Comparison of ENCODE assay signal across 10 mouse cellular contexts in the genomic region with DNA sequence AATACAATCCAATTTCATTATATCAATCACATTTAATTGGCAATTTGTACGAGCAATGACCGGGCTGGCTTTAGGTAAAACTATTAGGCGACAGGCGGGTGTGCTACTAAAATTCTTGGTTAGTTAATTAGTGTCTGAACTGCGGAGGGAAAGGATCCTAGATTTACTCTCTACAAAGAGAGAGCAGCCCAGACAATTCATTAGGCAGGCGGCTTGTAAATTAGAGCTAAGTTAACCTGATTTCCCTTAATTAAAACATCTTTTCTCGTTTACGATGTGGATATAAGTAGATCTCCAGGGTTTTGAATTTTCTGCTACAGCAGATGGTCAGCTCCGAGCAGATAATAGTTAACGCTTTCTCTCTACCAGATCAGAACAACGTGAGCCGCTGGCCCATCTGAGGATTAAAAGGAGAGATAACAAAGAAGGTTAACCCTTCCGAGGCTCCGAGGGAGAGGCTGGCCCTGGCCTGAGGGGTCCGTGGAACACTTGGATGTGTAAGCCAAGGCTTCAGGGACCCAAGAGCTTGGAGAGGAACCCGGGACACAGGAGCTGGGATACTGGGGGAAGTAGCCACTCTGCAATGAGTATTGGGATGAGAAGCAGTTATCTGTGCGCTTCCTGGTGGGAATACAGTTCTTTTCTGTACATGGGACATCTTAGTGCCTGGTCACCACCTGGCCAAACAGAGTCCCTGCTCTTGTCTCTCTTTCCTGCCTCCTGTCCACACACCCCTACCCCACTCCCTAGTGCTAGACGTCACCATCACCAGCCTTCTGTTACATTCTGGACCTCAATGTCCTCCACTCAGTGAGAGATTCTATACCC. TPM values are rescaled to one million over a fixed set of nuclear protein-coding genes. Genes with fewer than 3 reads are reported as not detected.
DNase-seq lines count a peak whose midpoint lies in the region; ATAC-seq and TF ChIP-seq lines count a peak whose summit lies in the region.
"Had no signal": no experiment of that assay in that cellular context is flagged by ENCODE, and none has a peak within 500 bp of the region (broad histone marks: within the 10 kb centered on the region; RNA-seq: fewer than 3 reads in every experiment).

No protein-coding gene starts in this region.

- intact Hi-C loops in left cerebral cortex, adult 2 months (cut with DNase I): loop anchor here (1.0 to 5.0 kb wide), 2 partner anchors 131 to 150 kb away; no protein-coding TSS in a partner anchor

- no peak overlapping the region for H3K4me2 ChIP-seq in forebrain, postnatal 0 days (ENCODE audit: low read depth)
- 0 out of 2 replicates have a peak overlapping the region, but pooled peaks have one; percentile 5 for H3K4me2 ChIP-seq in midbrain, embryonic 15.5 days
- no peak overlapping the region for H3K4me2 ChIP-seq in liver, embryonic 11.5 days
- H3K4me2 ChIP-seq: limb, embryonic 15.5 days had no signal

- H3K36me3 ChIP-seq in forebrain, postnatal 0 days (ENCODE audit: insufficient read depth): no peaks in the 10 kb centered on the region
- H3K36me3 ChIP-seq in midbrain, embryonic 15.5 days (replicated peaks): no peaks in the 10 kb centered on the region
- H3K36me3 ChIP-seq in liver, embryonic 11.5 days (ENCODE audit: control insufficient read depth, insufficient read depth, low read length): no peaks in the 10 kb centered on the region
- H3K36me3 ChIP-seq: limb, embryonic 15.5 days had no signal

- H3K27me3 ChIP-seq in forebrain, postnatal 0 days (ENCODE audit: insufficient read depth, low read length): peaks cover 72% of the 10 kb centered on the region
- peaks cover 48% of the 10 kb centered on the region for H3K27me3 ChIP-seq in midbrain, embryonic 15.5 days (replicated peaks)
- peaks cover 98% of the 10 kb centered on the region for H3K27me3 ChIP-seq in liver, embryonic 11.5 days (replicated peaks; ENCODE audit: control insufficient read depth, insufficient read depth, low read length)

- 5% methylated on average over 18 of the region's 18 CpGs for WGBS in forebrain, postnatal 0 days
- WGBS in midbrain, embryonic 15.5 days: 2% methylated on average over 18 of the region's 18 CpGs
- 7% methylated on average over 18 of the region's 18 CpGs for WGBS in liver, embryonic 11.5 days

- H3K9ac ChIP-seq in forebrain, postnatal 0 days: no peak overlapping the region
- H3K9ac ChIP-seq in midbrain, embryonic 15.5 days: no peak overlapping the region
- H3K9ac ChIP-seq in liver, embryonic 11.5 days (ENCODE audit: low read depth, low read length): no peak overlapping the region
- H3K9ac ChIP-seq: limb, embryonic 15.5 days had no signal

- H3K9me3 ChIP-seq in forebrain, postnatal 0 days (ENCODE audit: low read length): no peaks in the 10 kb centered on the region
- H3K9me3 ChIP-seq in midbrain, embryonic 15.5 days: no peaks in the 10 kb centered on the region
- no peaks in the 10 kb centered on the region for H3K9me3 ChIP-seq in liver, embryonic 11.5 days (ENCODE audit: control insufficient read depth, low read length)
- H3K9me3 ChIP-seq: limb, embryonic 15.5 days had no signal

- no peak overlapping the region for H3K4me3 ChIP-seq in forebrain, postnatal 0 days (ENCODE audit: low read depth, low read length)
- H3K4me3 ChIP-seq in midbrain, embryonic 15.5 days: no peak overlapping the region
- no peak overlapping the region for H3K4me3 ChIP-seq in liver, embryonic 11.5 days (ENCODE audit: low read depth, low read length)
- H3K4me3 ChIP-seq in left cerebral cortex, adult 2 months: no peak overlapping the region
- H3K4me3 ChIP-seq: limb, embryonic 15.5 days had no signal

- DNase-seq in cerebellum, adult 8-10 months: peak; percentile 24
- DNase-seq in cerebellum, postnatal 10 days: peak; percentile 54 to 62
- DNase-seq in forebrain, postnatal 0 days: peak; percentile 25
- no peak for DNase-seq in liver, embryonic 11.5 days (ENCODE audit: low spot score)
- no peak for DNase-seq in urinary bladder, adult 2 months (ENCODE audit: low spot score)
- no peak for DNase-seq in left cerebral cortex, adult 2 months (ENCODE audit: extremely low spot score in 1 of 2, low spot score in 2 of 2)

- TF ChIP-seq CTCF in forebrain, postnatal 0 days (IDR thresholded peaks at IDR 0.05; ENCODE audit: low read depth): no peak
- no peak for TF ChIP-seq CTCF in left cerebral cortex, adult 2 months (IDR thresholded peaks at IDR 0.05)

- H3K4me1 ChIP-seq in forebrain, postnatal 0 days (ENCODE audit: insufficient read depth): no peaks in the 10 kb centered on the region
- H3K4me1 ChIP-seq in midbrain, embryonic 15.5 days: peaks cover 47% of the 10 kb centered on the region
- H3K4me1 ChIP-seq in liver, embryonic 11.5 days (replicated peaks; ENCODE audit: control insufficient read depth, insufficient read depth, low read length): no peaks in the 10 kb centered on the region

- ATAC-seq in forebrain, postnatal 0 days: no peak
- ATAC-seq in midbrain, embryonic 15.5 days (replicated peaks): no peak; the same call in 1 of the 2 replicates
- no peak for ATAC-seq in liver, embryonic 11.5 days (replicated peaks; ENCODE audit: low FRiP score)

- H3K27ac ChIP-seq in forebrain, postnatal 0 days (ENCODE audit: low read depth, low read length): no peak overlapping the region
- peak overlapping the region; percentile 62 for H3K27ac ChIP-seq in midbrain, embryonic 15.5 days
- no peak overlapping the region for H3K27ac ChIP-seq in liver, embryonic 11.5 days (ENCODE audit: low read depth, low read length)
- H3K27ac ChIP-seq in left cerebral cortex, adult 2 months: no peak overlapping the region
- H3K27ac ChIP-seq: limb, embryonic 15.5 days had no signal

RNA-seq across cellular contexts. Expression of a gene that starts 6.2 kb away (rescaled TPM):
- 3.4 and 5.8 TPM in 2 replicates for total RNA-seq in forebrain, postnatal 0 days (2014; rRNA removed)
- 0.93 and 2.8 TPM in 2 replicates for polyA plus RNA-seq in forebrain, postnatal 0 days (2015; fragmentation: Nextera tagmentation; extraction: Ambion mirVana)
- polyA plus RNA-seq in midbrain, embryonic 15.5 days (2015; fragmentation: Nextera tagmentation; extraction: Ambion mirVana): 43.5 and 48.8 TPM in 2 replicates
- polyA plus RNA-seq in liver, embryonic 11.5 days (2014; fragmentation: Nextera tagmentation; extraction: Ambion mirVana): not detected in 2 replicates
- polyA plus RNA-seq in urinary bladder, adult 2 months (2012; rRNA removed): not detected in 2 replicates
- total RNA-seq in left cerebral cortex, adult 2 months (2021): under 1 TPM; 0.19 to 0.27 TPM
- total RNA-seq: gastrocnemius, postnatal 36 days; hematopoietic stem cell, adult 5-6 weeks had no signal

RNA-seq across cellular contexts. Expression of a gene that starts 52.8 kb away (rescaled TPM):
- total RNA-seq in forebrain, postnatal 0 days (2014; rRNA removed): 50.4 and 51.7 TPM in 2 replicates
- 23.9 and 29.8 TPM in 2 replicates for polyA plus RNA-seq in forebrain, postnatal 0 days (2015; fragmentation: Nextera tagmentation; extraction: Ambion mirVana)
- 22.7 and 24.2 TPM in 2 replicates for polyA plus RNA-seq in midbrain, embryonic 15.5 days (2015; fragmentation: Nextera tagmentation; extraction: Ambion mirVana)
- polyA plus RNA-seq in liver, embryonic 11.5 days (2014; fragmentation: Nextera tagmentation; extraction: Ambion mirVana): 4.6 and 5.7 TPM in 2 replicates
- 19.1 and 22.4 TPM in 2 replicates for polyA plus RNA-seq in urinary bladder, adult 2 months (2012; rRNA removed)
- total RNA-seq in left cerebral cortex, adult 2 months (2021): 10 to 100 TPM; 53.9 to 60.0 TPM

Comparison
In these comparisons a context has a peak if more than half of its experiments do, and no peak if none do; other contexts are left out.
1. DNase-seq: peak in cerebellum, adult 8-10 months (single experiment), cerebellum, postnatal 10 days (2 of 2) and forebrain, postnatal 0 days (single experiment); none in liver, embryonic 11.5 days (single experiment), urinary bladder, adult 2 months (single experiment) and left cerebral cortex, adult 2 months (0 of 2).
2. RNA of a gene that starts 6.2 kb away (polyA plus RNA-seq): 43.5 to 48.8 TPM in midbrain, embryonic 15.5 days; 0.93 to 2.8 TPM in forebrain, postnatal 0 days, not detected in liver, embryonic 11.5 days and not detected in urinary bladder, adult 2 months; every median in the first group is over 10 times any median in the second.